Mouse (Mus musculus): Measurements from ENCODE around the gene Uri1. TPM values are rescaled to one million over a fixed set of nuclear protein-coding genes. Genes with fewer than 3 reads are reported as not detected.

The Uri1 gene
- polyA plus RNA-seq, 1 experiment from 2014 or later, result 47.2 TPM

GRCm38 (mm10) chr7:37951841-37952240, 71.5 kb downstream of the Uri1 start:
- Histone ChIP-seq H3K27me3 (replicated peaks) (no peaks in the 10 kb centered on the region), H3K4me3 (replicated peaks) (no peak overlapping the region), H3K4me1 (replicated peaks) (0 out of 2 replicates have a peak, but pooled peaks cover 2% of the 10 kb centered on the region), H3K27ac (no peak overlapping the region), H3K36me3 (no peaks in the 10 kb centered on the region), H3K9me3 (0 out of 2 replicates have a peak, but pooled peaks cover 3% of the 10 kb centered on the region), H3K4me2 (replicated peaks) (no peak overlapping the region), H3K9ac (no peak overlapping the region)
- 78% methylated on average over 9 of the region's 9 CpGs for WGBS
- ATAC-seq, result no peak

GRCm38 (mm10) chr7:37936459-37936858, 86.9 kb downstream of the Uri1 start:
- no peak overlapping the region for H3K27ac ChIP-seq

GRCm38 (mm10) chr7:37935786-37936185, 87.6 kb downstream of the Uri1 start:
- Histone ChIP-seq H3K27me3 (replicated peaks) (no peaks in the 10 kb centered on the region), H3K4me2 (replicated peaks) (no peak overlapping the region), H3K4me3 (replicated peaks) (no peak overlapping the region), H3K27ac (no peak overlapping the region), H3K36me3 (peaks cover 6% of the 10 kb centered on the region; the same call in 1 of the 2 replicates), H3K9me3 (no peaks in the 10 kb centered on the region), H3K4me1 (replicated peaks) (peaks cover 21% of the 10 kb centered on the region), H3K9ac (no peak overlapping the region)
- WGBS, result 68% methylated on average over 5 of the region's 5 CpGs
- ATAC-seq, result no peak

More at GRCm38 (mm10) chr7:37936459-37936858, 86.9 kb downstream of the Uri1 start:
- Histone ChIP-seq H3K4me2 (replicated peaks) (no peak overlapping the region), H3K4me3 (replicated peaks) (no peak overlapping the region), H3K9ac (no peak overlapping the region), H3K4me1 (replicated peaks) (peaks cover 18% of the 10 kb centered on the region), H3K9me3 (no peaks in the 10 kb centered on the region), H3K27me3 (replicated peaks) (no peaks in the 10 kb centered on the region), H3K36me3 (peaks cover 6% of the 10 kb centered on the region; the same call in 1 of the 2 replicates)
- ATAC-seq, result no peak
- WGBS, result 81% methylated on average over 8 of the region's 8 CpGs

GRCm38 (mm10) chr7:37934770-37935182, 88.6 kb downstream of the Uri1 start:
- Histone ChIP-seq H3K4me1 (replicated peaks) (peaks cover 23% of the 10 kb centered on the region), H3K4me2 (replicated peaks) (no peak overlapping the region), H3K4me3 (replicated peaks) (no peak overlapping the region), H3K36me3 (peaks cover 2% of the 10 kb centered on the region; the same call in 1 of the 2 replicates), H3K9me3 (no peaks in the 10 kb centered on the region), H3K9ac (no peak overlapping the region), H3K27ac (no peak overlapping the region), H3K27me3 (replicated peaks) (no peaks in the 10 kb centered on the region)
- no peak for ATAC-seq
- 25% methylated on average over 5 of the region's 5 CpGs for WGBS

- Histone ChIP-seq H3K4me3 (replicated peaks) (no peak overlapping the region), H3K9ac (no peak overlapping the region)
- 42% methylated on average over 9 of the region's 9 CpGs for WGBS
Measured at GRCm38 (mm10) chr7:37933754-37934308, 89.5 kb downstream of the Uri1 start.

GRCm38 (mm10) chr7:37931631-37932030, 91.7 kb downstream of the Uri1 start:
- no peaks in the 10 kb centered on the region for H3K27me3 ChIP-seq (replicated peaks)
- no peak overlapping the region for H3K9ac ChIP-seq
- H3K36me3 ChIP-seq, result no peaks in the 10 kb centered on the region
- H3K4me2 ChIP-seq (replicated peaks), result peak overlapping the region; percentile 30
- no peak overlapping the region for H3K27ac ChIP-seq
- H3K4me3 ChIP-seq (replicated peaks), result no peak overlapping the region
- ATAC-seq, result peak; percentile 85
- H3K9me3 ChIP-seq, result no peaks in the 10 kb centered on the region
- 18% methylated on average over 3 of the region's 3 CpGs for WGBS
- peaks cover 25% of the 10 kb centered on the region for H3K4me1 ChIP-seq (replicated peaks)

More at GRCm38 (mm10) chr7:37933754-37934308, 89.5 kb downstream of the Uri1 start:
- Histone ChIP-seq H3K4me2 (replicated peaks) (no peak overlapping the region), H3K9me3 (no peaks in the 10 kb centered on the region), H3K27me3 (replicated peaks) (no peaks in the 10 kb centered on the region), H3K4me1 (replicated peaks) (peaks cover 25% of the 10 kb centered on the region), H3K36me3 (no peaks in the 10 kb centered on the region), H3K27ac (no peak overlapping the region)
- ATAC-seq, result no peak

GRCm38 (mm10) chr7:37929738-37930137, 93.6 kb downstream of the Uri1 start:
- Histone ChIP-seq H3K9ac (no peak overlapping the region), H3K27ac (no peak overlapping the region), H3K9me3 (no peaks in the 10 kb centered on the region), H3K4me1 (replicated peaks) (peaks cover 24% of the 10 kb centered on the region), H3K27me3 (replicated peaks) (no peaks in the 10 kb centered on the region), H3K4me2 (replicated peaks) (no peak overlapping the region), H3K36me3 (no peaks in the 10 kb centered on the region), H3K4me3 (replicated peaks) (no peak overlapping the region)
- ATAC-seq, result no peak
- 48% methylated on average over 5 of the region's 5 CpGs for WGBS

- Histone ChIP-seq H3K9me3 (no peaks in the 10 kb centered on the region), H3K4me1 (replicated peaks) (no peaks in the 10 kb centered on the region), H3K36me3 (no peaks in the 10 kb centered on the region), H3K4me2 (replicated peaks) (no peak overlapping the region), H3K27me3 (replicated peaks) (no peaks in the 10 kb centered on the region), H3K4me3 (replicated peaks) (no peak overlapping the region), H3K9ac (no peak overlapping the region), H3K27ac (no peak overlapping the region)
- no peak for ATAC-seq
- 78% methylated on average over 4 of the region's 4 CpGs for WGBS
Measured at GRCm38 (mm10) chr7:37922999-37923398, 100.4 kb downstream of the Uri1 start.

- Histone ChIP-seq H3K9me3 (no peaks in the 10 kb centered on the region), H3K9ac (no peak overlapping the region), H3K27ac (no peak overlapping the region), H3K4me3 (replicated peaks) (no peak overlapping the region), H3K4me1 (replicated peaks) (no peaks in the 10 kb centered on the region), H3K4me2 (replicated peaks) (no peak overlapping the region), H3K36me3 (no peaks in the 10 kb centered on the region), H3K27me3 (replicated peaks) (no peaks in the 10 kb centered on the region)
- WGBS, result 68% methylated on average over 17 of the region's 17 CpGs
- ATAC-seq, result no peak
Measured at GRCm38 (mm10) chr7:37921681-37922430, 101.5 kb downstream of the Uri1 start.

GRCm38 (mm10) chr7:37918926-37919325, 104.4 kb downstream of the Uri1 start:
- Histone ChIP-seq H3K36me3 (no peaks in the 10 kb centered on the region), H3K4me1 (replicated peaks) (no peaks in the 10 kb centered on the region), H3K9me3 (no peaks in the 10 kb centered on the region), H3K27me3 (replicated peaks) (no peaks in the 10 kb centered on the region), H3K4me3 (replicated peaks) (no peak overlapping the region), H3K4me2 (replicated peaks) (no peak overlapping the region), H3K9ac (no peak overlapping the region), H3K27ac (no peak overlapping the region)
- 53% methylated on average over 10 of the region's 10 CpGs for WGBS
- no peak for ATAC-seq

- Histone ChIP-seq H3K4me3 (replicated peaks) (no peak overlapping the region), H3K36me3 (no peaks in the 10 kb centered on the region), H3K4me2 (replicated peaks) (no peak overlapping the region), H3K4me1 (replicated peaks) (peaks cover under 1% of the 10 kb centered on the region; the same call in 1 of the 2 replicates), H3K27ac (no peak overlapping the region), H3K27me3 (replicated peaks) (no peaks in the 10 kb centered on the region), H3K9ac (no peak overlapping the region), H3K9me3 (no peaks in the 10 kb centered on the region)
- ATAC-seq, result no peak
- WGBS, result 64% methylated on average over 18 of the region's 18 CpGs
Measured at GRCm38 (mm10) chr7:37916762-37917439, 106.5 kb downstream of the Uri1 start.

GRCm38 (mm10) chr7:37911802-37912122, 111.6 kb downstream of the Uri1 start:
- no peak; the same call in 1 of the 2 replicates for ATAC-seq
- no peak overlapping the region for H3K4me3 ChIP-seq (replicated peaks)
- no peak overlapping the region for H3K4me2 ChIP-seq (replicated peaks)
- H3K36me3 ChIP-seq, result no peaks in the 10 kb centered on the region
- H3K9me3 ChIP-seq, result no peaks in the 10 kb centered on the region
- H3K27ac ChIP-seq, result no peak overlapping the region
- no peaks in the 10 kb centered on the region for H3K27me3 ChIP-seq (replicated peaks)
- peaks cover 11% of the 10 kb centered on the region for H3K4me1 ChIP-seq (replicated peaks)
- no peak overlapping the region for H3K9ac ChIP-seq
- WGBS, result 19% methylated on average over 3 of the region's 3 CpGs
